Mouse (Mus musculus) limb, embryonic 10.5 days (tissue): ENCODE data around the gene Usp34. TPM values are rescaled to one million over a fixed set of nuclear protein-coding genes. Genes with fewer than 3 reads are reported as not detected.
"Not testable (repeated sequence)": the region's sequence is repeated elsewhere in the genome, so short reads cannot be mapped to it uniquely, and the experiment has no call there.

ENCODE experiments used
- DNase-seq: peaks from one replicate; pipeline ENCODE4 v3.0.0-alpha.2; 2017; ENCODE audit warnings: low spot score
- H3K27ac ChIP-seq: fragments of 300-500 bp; sonication (generic); 2 replicates; pipeline ENCODE4 v1.5.1; 2016; ENCODE audit warnings: mild to moderate bottlenecking
- H3K27me3 ChIP-seq: fragments of 300-500 bp; sonication (generic); 2 replicates; pipeline ENCODE4 v1.6.1; 2016; ENCODE audit warnings: low read depth, mild to moderate bottlenecking; ENCODE audit not compliant: poor library complexity, severe bottlenecking
- H3K36me3 ChIP-seq: fragments of 300-500 bp; sonication (generic); 2 replicates; pipeline ENCODE4 v1.6.1; 2016; ENCODE audit warnings: mild to moderate bottlenecking, moderate library complexity
- H3K4me1 ChIP-seq: fragments of 300-500 bp; sonication (generic); 2 replicates; pipeline ENCODE4 v1.6.1; 2016
- H3K4me3 ChIP-seq: fragments of 300-500 bp; sonication (generic); 2 replicates; pipeline ENCODE4 v1.5.1; 2016; ENCODE audit warnings: mild to moderate bottlenecking, moderate library complexity
- H3K9me3 ChIP-seq: fragments of 300-500 bp; sonication (generic); replicated peaks from 2 replicates; pipeline ENCODE4 v1.6.1; 2016; ENCODE audit warnings: mild to moderate bottlenecking
- WGBS: fragments of 180-500 bp; shearing (Covaris S2); methylation state at CpG from one replicate; pipeline ENCODE4 v1.1.7; 2016; 5-methylcytosine and 5-hydroxymethylcytosine counted together
- polyA plus RNA-seq: library from polyadenylated mRNA; unstranded; fragments of >200 nt; fragmentation: Nextera tagmentation; extraction: Ambion mirVana; gene quantifications from 2 replicates; pipeline ENCODE4 v1.2.1, GENCODE M21; 2016

Usp34 gene
- polyA plus RNA-seq, 1 experiment from 2014 or later: 25.9 TPM

GRCm38 (mm10) chr11:23492048-23492790 is 185.5 kb downstream of the Usp34 start:
- peaks cover 20% of the 10 kb centered on the region for H3K4me1 ChIP-seq
- WGBS: 93% methylated on average over 4 of the region's 4 CpGs
- no peak overlapping the region for H3K4me3 ChIP-seq
- no peaks in the 10 kb centered on the region for H3K9me3 ChIP-seq
- peaks cover 92% of the 10 kb centered on the region for H3K36me3 ChIP-seq
- no peak overlapping the region for H3K27ac ChIP-seq
- DNase-seq: no peak
- no peaks in the 10 kb centered on the region for H3K27me3 ChIP-seq

GRCm38 (mm10) chr11:23495231-23495630 is 188.5 kb downstream of the Usp34 start:
- DNase-seq: no peak
- WGBS: 82% methylated on average over 6 of the region's 6 CpGs
- Histone ChIP-seq H3K36me3 (peaks cover 65% of the 10 kb centered on the region), H3K4me3 (no peak overlapping the region), H3K9me3 (no peaks in the 10 kb centered on the region), H3K27me3 (no peaks in the 10 kb centered on the region), H3K4me1 (peaks cover 29% of the 10 kb centered on the region), H3K27ac (no peak overlapping the region)

DNA sequence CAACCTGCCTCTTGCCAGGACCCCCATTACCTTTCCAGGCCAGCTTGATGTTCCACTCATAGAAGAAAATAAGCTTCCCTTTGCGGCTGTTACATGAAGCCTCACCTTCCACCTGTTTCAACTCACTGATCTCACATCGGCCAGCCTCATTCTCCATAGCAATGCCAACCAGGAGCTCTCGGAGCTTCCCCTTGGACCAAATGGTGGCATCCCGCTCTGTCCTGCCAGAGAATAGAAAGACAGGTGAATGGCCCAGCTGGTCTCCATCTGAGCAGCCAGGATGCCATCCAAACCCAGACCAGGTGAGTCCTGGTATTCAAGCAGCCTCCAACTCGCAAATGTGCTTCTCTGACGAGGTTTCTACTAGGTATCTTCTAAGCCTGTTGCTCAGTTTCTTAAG is 190.0 kb downstream of the Usp34 start:
- DNase-seq: no peak
- Histone ChIP-seq H3K9me3 (no peaks in the 10 kb centered on the region), H3K36me3 (peaks cover 50% of the 10 kb centered on the region), H3K4me3 (peak overlapping the region; percentile 73), H3K4me1 (peaks cover 29% of the 10 kb centered on the region), H3K27me3 (no peaks in the 10 kb centered on the region), H3K27ac (peak overlapping the region; percentile 97)
- 60% methylated on average over 6 of the region's 6 CpGs for WGBS

- Histone ChIP-seq H3K9me3 (no peaks in the 10 kb centered on the region), H3K36me3 (peaks cover 44% of the 10 kb centered on the region), H3K4me1 (peaks cover 29% of the 10 kb centered on the region), H3K27ac (peak overlapping the region; percentile 97), H3K4me3 (peak overlapping the region; percentile 73), H3K27me3 (no peaks in the 10 kb centered on the region)
- peak; percentile 80 for DNase-seq
- WGBS: 0% methylated on average over 19 of the region's 22 CpGs
Observed at GRCm38 (mm10) chr11:23497335-23497717, 190.6 kb downstream of the Usp34 start.

DNA sequence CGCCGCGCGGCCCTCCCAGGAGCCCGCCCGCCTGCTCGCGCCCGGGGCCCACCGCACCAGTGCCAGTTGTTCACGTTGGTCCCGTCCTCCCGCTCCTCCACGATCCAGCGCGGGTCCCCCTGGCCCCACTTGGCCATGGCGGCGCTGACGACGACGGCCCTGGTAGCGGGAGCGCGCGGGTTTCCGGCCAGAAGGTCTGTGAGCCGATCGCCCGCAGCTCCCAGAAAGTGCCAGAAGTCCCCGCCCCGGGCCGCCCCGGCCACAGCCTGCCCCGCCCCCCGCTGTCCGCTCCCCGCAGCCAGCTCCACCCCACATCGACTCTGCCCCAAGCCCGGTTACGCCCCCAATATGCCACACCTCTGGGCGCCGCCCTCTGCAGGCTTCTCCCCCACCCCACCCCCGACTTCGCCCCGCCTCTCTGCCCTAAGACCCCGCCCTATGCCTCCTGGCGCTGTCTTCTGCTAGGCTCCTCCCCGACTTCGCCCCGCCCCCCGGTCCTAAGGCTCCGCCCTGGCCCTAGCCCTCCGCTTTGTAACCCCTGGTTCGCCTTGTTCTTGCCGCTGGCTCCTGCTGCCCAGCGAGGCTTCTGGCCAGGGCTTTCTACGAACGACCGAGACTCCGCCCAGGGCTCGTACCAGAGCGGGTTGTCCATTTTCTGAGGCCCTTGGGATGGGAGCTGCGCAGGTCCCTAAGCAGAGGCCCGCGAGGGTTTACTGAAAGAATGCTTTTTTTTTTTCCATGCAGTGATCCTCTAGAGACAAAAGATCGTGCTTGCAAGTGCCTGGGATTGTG is 191.2 kb downstream of the Usp34 start, which contains the start of gene Ahsa2:
Gene Ahsa2 (minus strand): TSS at position 313 of the 792 bp plus-strand sequence.
- Histone ChIP-seq H3K27ac (peak within 1 kb of the TSS; percentile 97), H3K27me3 (no peaks in the 10 kb centered on the region), H3K36me3 (peaks cover 38% of the 10 kb centered on the region), H3K9me3 (no peaks in the 10 kb centered on the region), H3K4me1 (peaks cover 29% of the 10 kb centered on the region), H3K4me3 (peak within 1 kb of the TSS; percentile 73)
- DNase-seq: peak; percentile 98
- WGBS: 1% methylated on average over 65 of the region's 66 CpGs

DNA sequence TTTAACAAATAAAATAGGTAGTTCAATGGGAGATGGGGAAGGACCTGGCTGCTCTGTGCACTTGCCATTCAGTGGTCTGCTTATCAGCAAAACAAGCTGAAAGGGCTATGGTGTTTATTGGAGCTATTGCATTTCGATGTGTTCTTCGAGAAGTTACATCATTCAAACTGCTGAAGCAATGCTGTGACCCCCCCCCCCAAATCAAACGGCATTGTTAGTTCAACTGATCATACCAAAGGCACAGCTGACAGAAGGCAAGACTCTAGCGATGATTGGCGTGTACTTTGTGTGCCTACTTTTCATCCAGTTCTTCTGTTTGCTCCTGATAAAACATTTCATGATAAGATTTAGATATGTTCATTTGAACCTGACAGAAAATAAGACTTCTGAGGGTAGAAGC is 191.9 kb downstream of the Usp34 start:
- Histone ChIP-seq H3K9me3 (no peaks in the 10 kb centered on the region), H3K36me3 (peaks cover 31% of the 10 kb centered on the region), H3K27me3 (no peaks in the 10 kb centered on the region), H3K4me1 (peaks cover 29% of the 10 kb centered on the region), H3K27ac (peak overlapping the region; percentile 97), H3K4me3 (peak overlapping the region; percentile 73)
- WGBS: 81% methylated on average over 5 of the region's 5 CpGs
- no peak for DNase-seq

DNA sequence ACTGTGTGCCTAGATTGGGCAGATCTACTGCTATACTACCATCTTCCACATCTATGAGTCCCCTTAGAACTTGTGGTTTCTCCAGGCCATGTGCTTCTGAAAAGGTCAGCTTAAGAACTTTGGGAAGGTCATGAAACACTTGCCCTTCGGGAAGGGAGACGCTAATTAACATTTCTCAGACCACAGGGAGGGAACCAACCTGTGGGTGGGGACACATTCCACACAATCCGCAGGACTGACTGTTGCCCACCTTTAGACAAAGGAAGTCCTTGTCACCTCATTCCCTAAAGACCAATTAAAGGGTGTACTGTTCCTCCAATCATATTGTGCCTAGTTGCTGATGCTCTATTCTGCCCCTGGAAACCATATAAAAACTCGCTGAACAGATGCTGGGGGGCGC is 198.1 kb downstream of the Usp34 start:
- H3K4me3 ChIP-seq, H3K36me3 ChIP-seq, DNase-seq, H3K9me3 ChIP-seq, H3K27me3 ChIP-seq, H3K4me1 ChIP-seq, H3K27ac ChIP-seq: not testable (repeated sequence)
- WGBS: 84% methylated on average over 5 of the region's 5 CpGs

- not testable (repeated sequence) for H3K4me1 ChIP-seq, H3K4me3 ChIP-seq, H3K9me3 ChIP-seq, H3K27me3 ChIP-seq, H3K36me3 ChIP-seq, DNase-seq, H3K27ac ChIP-seq
- WGBS: 54% methylated on average over 4 of the region's 4 CpGs
Observed at GRCm38 (mm10) chr11:23514785-23515184, 208.1 kb downstream of the Usp34 start.

- no peaks in the 10 kb centered on the region for H3K9me3 ChIP-seq
- no peak overlapping the region for H3K27ac ChIP-seq
- no peaks in the 10 kb centered on the region for H3K27me3 ChIP-seq
- H3K4me3 ChIP-seq: no peak overlapping the region
- WGBS: 78% methylated on average over 2 of the region's 2 CpGs
- DNase-seq: no peak
- H3K4me1 ChIP-seq: no peaks in the 10 kb centered on the region; the same call in 1 of the 2 replicates
- H3K36me3 ChIP-seq: no peaks in the 10 kb centered on the region
Observed at GRCm38 (mm10) chr11:23515315-23515714, 208.6 kb downstream of the Usp34 start.

- Histone ChIP-seq H3K4me1 (no peaks in the 10 kb centered on the region; the same call in 1 of the 2 replicates), H3K27ac (no peak overlapping the region), H3K36me3 (no peaks in the 10 kb centered on the region), H3K9me3 (no peaks in the 10 kb centered on the region), H3K4me3 (no peak overlapping the region), H3K27me3 (no peaks in the 10 kb centered on the region)
- no peak for DNase-seq
- 84% methylated on average over 3 of the region's 3 CpGs for WGBS
Observed at GRCm38 (mm10) chr11:23518981-23519380, 212.3 kb downstream of the Usp34 start.

GRCm38 (mm10) chr11:23520473-23521205 is 213.9 kb downstream of the Usp34 start, which contains the start of gene 1700093K21Rik:
1700093K21Rik (minus strand) TSS chr11:23521155.
- no peaks in the 10 kb centered on the region for H3K27me3 ChIP-seq
- no peaks in the 10 kb centered on the region for H3K9me3 ChIP-seq
- no peak within 1 kb of the TSS for H3K4me3 ChIP-seq
- no peak for DNase-seq
- no peak within 1 kb of the TSS for H3K27ac ChIP-seq
- H3K4me1 ChIP-seq: no peaks in the 10 kb centered on the region; the same call in 1 of the 2 replicates
- H3K36me3 ChIP-seq: no peaks in the 10 kb centered on the region
- WGBS: 56% methylated on average over 5 of the region's 5 CpGs

- H3K4me1 ChIP-seq: no peaks in the 10 kb centered on the region
- WGBS: 93% methylated on average over 2 of the region's 2 CpGs
- H3K27me3 ChIP-seq: no peaks in the 10 kb centered on the region
- H3K4me3 ChIP-seq: no peak overlapping the region
- no peaks in the 10 kb centered on the region for H3K36me3 ChIP-seq
- no peaks in the 10 kb centered on the region for H3K9me3 ChIP-seq
- H3K27ac ChIP-seq: no peak overlapping the region
- no peak for DNase-seq
Observed at GRCm38 (mm10) chr11:23537446-23537845, 230.8 kb downstream of the Usp34 start.
